Mouse (Mus musculus): ENCODE results near the gene Mavs. TPM values are rescaled to one million over a fixed set of nuclear protein-coding genes. Genes with fewer than 3 reads are reported as not detected.
"Not testable (repeated sequence)": the region's sequence is repeated elsewhere in the genome, so short reads cannot be mapped to it uniquely, and the experiment has no call there.

The Mavs gene
- total RNA-seq, 2 experiments from 2014 or later = 12.3 to 33.1 TPM

DNA sequence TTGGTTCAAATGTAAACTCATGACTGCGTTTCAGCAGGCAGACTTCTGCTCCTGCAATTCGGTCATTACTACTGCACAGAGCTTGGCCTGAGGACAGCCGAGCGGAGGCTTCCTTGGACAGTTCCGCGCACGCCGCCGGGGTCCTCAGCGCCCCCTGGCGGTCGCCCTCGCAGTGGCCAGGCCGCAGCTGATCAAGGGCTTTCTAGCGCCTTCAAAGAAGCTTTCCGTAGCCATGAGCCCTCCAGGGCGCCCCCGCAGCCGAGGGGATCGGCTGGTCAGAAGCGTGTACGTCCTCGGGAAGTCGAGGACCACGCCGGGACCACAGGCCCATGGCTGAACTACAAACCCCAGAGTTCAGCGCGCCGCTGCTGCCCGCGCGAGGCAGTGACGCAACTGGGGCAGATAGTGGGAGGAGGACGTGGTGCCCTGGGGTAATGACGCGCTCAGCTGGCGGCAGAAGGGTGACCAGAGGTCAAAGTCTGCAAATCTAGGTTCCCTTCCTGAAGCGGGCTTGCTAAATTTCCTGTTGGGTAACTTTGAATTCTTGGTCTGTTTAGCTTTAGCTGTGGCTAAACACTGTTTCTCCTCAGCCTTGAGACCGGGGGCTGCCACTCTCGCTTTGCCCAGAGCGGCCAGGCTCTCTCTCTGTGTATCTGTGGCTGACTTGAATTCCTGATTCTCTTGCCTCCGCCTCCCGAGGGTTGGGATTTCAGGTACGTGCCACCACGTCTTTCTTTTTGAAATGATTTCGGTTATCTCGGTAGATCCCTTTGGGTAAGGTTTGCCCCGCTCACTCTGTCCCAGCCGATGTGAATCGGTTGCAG, 23.7 kb upstream of the Mavs start:
- ATAC-seq (replicated peaks; ENCODE audit: low FRiP score, poor library complexity, severe bottlenecking) = peak; percentile 76

GRCm38 (mm10) chr2:131211026-131211615, 22.7 kb upstream of the Mavs start:
- no peak for ATAC-seq (replicated peaks; ENCODE audit: low FRiP score, poor library complexity, severe bottlenecking)

DNA sequence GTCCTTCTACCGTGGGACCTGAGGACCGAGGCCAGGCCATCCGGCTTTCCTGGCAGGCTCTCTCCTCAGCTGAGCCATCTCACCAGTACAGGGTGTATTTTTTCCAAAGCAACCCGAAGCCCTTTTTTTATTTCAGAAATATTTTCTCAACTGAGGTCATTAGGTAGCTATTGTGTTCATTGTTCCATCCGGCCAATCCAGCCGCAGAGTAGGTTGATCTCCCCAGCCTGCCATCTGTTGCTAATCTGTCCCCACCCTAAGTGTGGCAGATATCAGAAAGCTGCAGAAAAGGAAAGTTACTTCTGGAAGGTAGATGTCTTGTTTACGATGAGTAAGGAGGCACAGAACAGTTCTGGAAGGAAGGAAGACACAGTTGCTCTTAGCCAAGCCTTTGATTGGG, 20.1 kb upstream of the Mavs start:
- ATAC-seq (replicated peaks; ENCODE audit: low FRiP score, poor library complexity, severe bottlenecking) = peak; percentile 67

- ATAC-seq (replicated peaks; ENCODE audit: low FRiP score, poor library complexity, severe bottlenecking) = no peak
Observed at GRCm38 (mm10) chr2:131215941-131216858, 17.7 kb upstream of the Mavs start.

GRCm38 (mm10) chr2:131220030-131220429, 13.8 kb upstream of the Mavs start:
- no peak for ATAC-seq (replicated peaks; ENCODE audit: low FRiP score, poor library complexity, severe bottlenecking)

DNA sequence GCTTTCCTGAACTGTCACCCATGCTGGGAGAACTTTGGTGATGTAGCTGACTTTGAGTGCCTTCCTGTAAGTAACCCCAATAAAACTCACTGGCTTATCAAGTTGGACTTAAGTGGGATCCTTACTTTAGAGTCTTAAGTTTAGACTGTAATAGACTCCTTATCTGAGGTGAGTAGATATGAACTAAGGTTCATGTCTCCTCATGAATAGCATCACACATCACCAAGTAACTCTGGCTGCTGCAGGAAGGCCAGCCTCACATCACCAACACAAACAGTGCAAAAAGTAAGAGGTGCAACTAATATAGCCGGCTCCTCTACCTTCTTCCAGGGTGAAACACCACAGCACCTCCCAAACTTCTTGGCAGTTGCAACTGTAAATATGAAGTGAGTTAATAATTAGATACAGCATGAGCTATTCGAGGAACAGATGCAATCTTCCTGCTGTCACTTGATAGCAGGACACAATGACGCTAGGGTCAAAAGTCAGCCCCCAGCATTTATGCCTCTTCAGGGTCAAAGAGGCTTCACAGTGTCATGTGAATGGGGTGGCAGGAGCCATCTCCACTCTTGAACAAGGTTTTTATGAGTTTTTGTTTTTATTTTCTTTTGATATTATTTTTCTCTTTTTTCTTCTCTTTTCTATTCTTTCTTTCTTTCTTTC, 11.9 kb upstream of the Mavs start:
- ATAC-seq (replicated peaks; ENCODE audit: low FRiP score, poor library complexity, severe bottlenecking) = no peak

DNA sequence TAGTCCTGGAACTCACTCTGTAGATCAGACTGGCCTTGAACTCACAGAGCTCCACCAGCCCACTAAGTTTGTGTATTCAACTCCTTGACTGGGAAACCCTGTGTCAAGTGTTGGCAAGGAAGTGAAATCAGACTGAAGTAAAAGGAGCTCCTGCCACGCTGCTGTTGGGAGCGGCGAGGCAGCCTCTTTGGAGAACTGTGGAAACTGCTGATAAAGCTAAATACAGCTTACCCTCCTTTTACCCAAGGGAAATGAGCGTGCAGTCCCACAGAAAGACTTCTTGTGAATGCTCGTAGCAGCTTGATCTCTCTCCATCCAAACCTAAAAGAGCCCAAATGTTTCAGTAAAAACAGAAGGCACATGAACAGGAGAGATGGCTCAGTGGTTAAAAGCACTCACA, 11.3 kb upstream of the Mavs start:
- ATAC-seq (replicated peaks; ENCODE audit: low FRiP score, poor library complexity, severe bottlenecking) = peak; percentile 72

DNA sequence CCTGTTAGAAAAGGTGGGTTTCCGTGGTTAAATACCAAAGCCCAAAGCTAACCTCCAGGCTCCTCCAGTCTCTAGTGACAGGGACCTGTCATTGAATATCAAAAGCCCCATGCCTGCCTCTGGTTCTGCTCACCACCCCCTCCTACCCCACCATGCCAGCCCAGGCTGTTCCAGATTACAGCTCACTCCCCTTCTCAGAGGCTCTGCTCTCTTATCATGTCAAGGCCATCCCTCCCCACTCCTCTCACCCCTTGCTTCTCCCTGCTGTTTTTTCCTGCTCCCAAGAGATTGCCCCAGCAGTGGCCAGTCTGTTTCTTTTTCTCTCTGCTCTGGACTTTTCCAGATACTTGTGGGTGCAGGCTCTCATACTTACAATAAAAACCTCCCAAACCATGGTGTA, 10.3 kb upstream of the Mavs start:
- ATAC-seq (replicated peaks; ENCODE audit: low FRiP score, poor library complexity, severe bottlenecking) = peak; percentile 94

DNA sequence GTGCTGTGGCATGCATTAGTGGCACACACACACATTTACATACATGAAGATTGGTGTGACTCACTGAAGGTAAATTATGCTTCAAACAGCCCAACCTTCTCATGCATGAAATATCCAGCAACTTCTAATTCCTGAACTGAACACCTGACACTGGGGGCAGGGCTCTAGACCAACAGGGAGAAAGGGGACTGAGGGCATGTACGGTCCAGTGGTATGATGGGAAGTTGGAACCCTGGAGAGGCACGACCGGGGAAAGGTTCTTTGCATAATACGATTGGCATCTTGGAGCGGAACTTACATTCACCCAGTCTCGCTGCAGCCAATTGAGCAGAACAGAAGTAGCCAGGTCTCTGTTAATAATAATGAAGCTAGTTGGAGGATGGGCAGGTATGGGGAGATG, 8.7 kb upstream of the Mavs start:
- ATAC-seq (replicated peaks; ENCODE audit: low FRiP score, poor library complexity, severe bottlenecking) = no peak

- not testable (repeated sequence) for ATAC-seq (replicated peaks; ENCODE audit: low FRiP score, poor library complexity, severe bottlenecking)
Observed at GRCm38 (mm10) chr2:131226669-131227068, 7.2 kb upstream of the Mavs start.

- ATAC-seq (replicated peaks; ENCODE audit: low FRiP score, poor library complexity, severe bottlenecking) = no peak
Observed at GRCm38 (mm10) chr2:131227243-131227642, 6.6 kb upstream of the Mavs start.

- peak; percentile 78 for ATAC-seq (replicated peaks; ENCODE audit: low FRiP score, poor library complexity, severe bottlenecking)
Observed at GRCm38 (mm10) chr2:131232558-131232957, 1.3 kb upstream of the Mavs start.

DNA sequence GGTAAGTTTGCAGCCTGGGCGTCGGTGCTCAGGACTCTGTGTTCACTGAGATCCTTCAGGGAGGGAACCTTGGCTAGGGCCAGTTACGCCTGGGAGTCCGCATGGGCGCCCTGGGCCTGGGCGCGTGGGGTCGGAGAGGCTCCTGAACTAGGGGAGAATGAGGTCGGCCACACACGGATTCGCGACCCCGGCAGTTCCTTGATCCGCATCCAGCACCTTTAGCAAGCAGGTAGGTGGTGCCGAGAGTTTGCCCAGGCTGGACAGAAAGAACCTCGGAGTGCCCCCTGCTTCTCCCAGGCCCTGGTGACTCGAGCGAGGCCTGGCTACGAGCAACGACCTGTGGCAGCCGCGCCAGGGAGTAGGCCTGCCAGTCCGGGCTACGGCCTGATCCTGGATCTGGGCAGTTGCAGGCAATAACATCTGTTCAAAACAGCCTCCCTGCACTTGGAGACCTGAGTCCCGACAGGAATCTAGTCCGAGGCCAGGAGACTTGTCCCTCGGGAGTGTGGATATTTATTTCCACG, 326 bp downstream of the Mavs start:
- ATAC-seq (replicated peaks; ENCODE audit: low FRiP score, poor library complexity, severe bottlenecking) = peak; percentile 58

- ATAC-seq (replicated peaks; ENCODE audit: low FRiP score, poor library complexity, severe bottlenecking) = 0 out of 2 replicates have a peak, but pooled peaks have one; percentile 13
Observed at GRCm38 (mm10) chr2:131234970-131235635, 1.2 kb downstream of the Mavs start.

DNA sequence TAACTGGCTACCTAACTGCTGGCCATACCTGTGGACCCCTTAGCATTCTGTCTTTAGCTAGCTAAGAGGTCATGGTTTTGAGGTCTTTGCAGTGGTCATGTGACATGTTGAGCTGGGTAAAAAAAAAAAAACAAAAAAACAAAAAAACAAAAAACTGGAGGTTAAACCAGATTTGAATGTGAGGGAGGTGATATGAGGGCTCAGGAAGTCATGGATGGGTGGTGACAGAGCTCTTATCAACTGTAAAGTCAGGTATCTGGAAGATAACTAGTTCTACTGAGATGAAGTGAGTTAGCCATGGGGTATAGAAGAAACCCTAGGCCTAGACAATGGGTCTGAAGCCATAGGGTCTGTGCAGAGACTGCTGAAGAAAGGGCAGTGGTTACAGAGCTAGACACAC, 8.3 kb downstream of the Mavs start:
- ATAC-seq (replicated peaks; ENCODE audit: low FRiP score, poor library complexity, severe bottlenecking) = no peak

DNA sequence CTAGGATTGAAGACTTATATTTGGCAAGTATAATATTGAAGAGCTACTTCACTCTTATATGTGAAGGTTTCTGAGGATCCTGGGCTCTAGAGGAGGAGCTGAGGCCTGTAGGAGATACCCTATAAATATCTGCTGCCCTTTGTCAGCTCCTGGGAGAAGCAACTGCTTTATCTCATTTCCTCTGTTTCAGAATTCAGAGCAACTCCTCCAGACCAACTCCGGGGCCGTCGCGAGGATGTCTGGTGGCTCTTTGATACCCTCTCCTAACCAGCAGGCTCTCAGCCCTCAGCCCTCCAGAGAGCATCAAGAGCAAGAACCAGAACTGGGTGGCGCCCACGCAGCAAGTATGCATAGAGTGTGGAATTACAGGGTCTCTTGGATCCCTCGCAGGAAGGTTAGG, 9.1 kb downstream of the Mavs start:
- no peak for ATAC-seq (replicated peaks; ENCODE audit: low FRiP score, poor library complexity, severe bottlenecking)

DNA sequence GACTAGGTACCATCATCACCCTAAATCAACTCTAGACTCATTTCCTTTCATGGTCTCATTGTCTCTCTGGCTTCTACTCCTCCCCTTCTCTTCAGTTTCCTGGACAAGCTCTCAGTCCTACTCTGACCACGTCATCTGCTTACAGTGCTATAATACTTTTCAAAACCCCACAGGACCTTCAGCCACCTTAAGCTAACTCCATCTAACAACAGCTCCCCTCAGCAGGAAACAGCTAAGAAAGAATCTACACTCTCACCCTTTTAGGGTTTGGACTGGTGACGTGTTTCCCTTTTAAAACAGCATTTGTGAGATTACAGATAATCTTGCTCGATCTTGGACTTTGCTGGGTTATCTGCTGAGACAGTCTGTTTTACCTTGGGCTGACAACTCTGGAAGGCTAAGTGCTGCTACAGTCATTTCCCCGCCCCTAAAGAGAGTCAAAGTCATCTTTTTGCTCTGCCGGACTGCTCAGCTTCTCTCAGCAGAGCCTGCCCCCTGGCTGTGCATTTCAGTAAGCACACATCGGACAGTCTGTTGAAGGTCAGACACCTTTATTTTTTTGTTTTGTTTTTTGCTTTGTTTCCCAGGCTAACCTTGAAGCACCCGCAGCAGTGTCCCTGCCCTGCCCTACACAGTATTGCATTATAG, 19.9 kb downstream of the Mavs start:
- ATAC-seq (replicated peaks; ENCODE audit: low FRiP score, poor library complexity, severe bottlenecking) = peak; percentile 94

- ATAC-seq (replicated peaks; ENCODE audit: low FRiP score, poor library complexity, severe bottlenecking) = peak; percentile 20; the same call in 1 of the 2 replicates
Observed at GRCm38 (mm10) chr2:131254329-131254713, 20.5 kb downstream of the Mavs start.

- no peak for ATAC-seq (replicated peaks; ENCODE audit: low FRiP score, poor library complexity, severe bottlenecking)
Observed at GRCm38 (mm10) chr2:131255738-131256137, 21.9 kb downstream of the Mavs start.
